Mouse (Mus musculus) ES-E14 (cell line): ENCODE data around the gene Plxnd1. TPM values are rescaled to one million over a fixed set of nuclear protein-coding genes. Genes with fewer than 3 reads are reported as not detected.

Source experiments
- DNase-seq: peaks from one replicate; pipeline ENCODE4 v3.0.0-alpha.2; 2013; ENCODE audit warnings: low read depth, low spot score
- H3K27ac ChIP-seq: 2 replicates; pipeline ENCODE4 v1.5.1; 2012; ENCODE audit warnings: low read depth, mild to moderate bottlenecking, low read length, moderate library complexity, mixed read lengths; ENCODE audit not compliant: poor library complexity, insufficient read depth, severe bottlenecking
- H3K36me3 ChIP-seq: 2 replicates; pipeline ENCODE4 v1.6.1; 2012; ENCODE audit warnings: mild to moderate bottlenecking, low read length, moderate library complexity, mixed read lengths; ENCODE audit not compliant: control insufficient read depth, poor library complexity, insufficient read depth, severe bottlenecking
- H3K4me1 ChIP-seq, 2 experiments: fragments of 150-350 bp in 1 of 2; sonication (generic) in 1 of 2; 2 replicates each; pipeline ENCODE4 v1.6.1; 2012; ENCODE audit warnings: low read length in 2 of 2, mild to moderate bottlenecking in 1 of 2, mixed read lengths in 1 of 2; ENCODE audit not compliant: control insufficient read depth in 2 of 2, insufficient read depth in 2 of 2, poor library complexity in 1 of 2
- H3K4me3 ChIP-seq, 2 experiments: fragments of 150-350 bp in 1 of 2; sonication (generic) in 1 of 2; 2 replicates each; pipeline ENCODE4 v1.5.1; 2012; ENCODE audit warnings: low read length in 2 of 2, low read depth in 1 of 2, mild to moderate bottlenecking in 1 of 2, mixed read lengths in 1 of 2; ENCODE audit not compliant: insufficient read depth in 1 of 2, poor library complexity in 1 of 2, severe bottlenecking in 1 of 2
- H3K9ac ChIP-seq: 2 replicates; pipeline ENCODE4 v1.6.1; 2012; ENCODE audit warnings: low read depth, mild to moderate bottlenecking, low read length, mixed read lengths; ENCODE audit not compliant: poor library complexity, insufficient read depth, severe bottlenecking
- H3K9me3 ChIP-seq: fragments of 150-350 bp; sonication (generic); 2 replicates; pipeline ENCODE4 v1.6.1; 2012; ENCODE audit warnings: low read depth, mild to moderate bottlenecking, low read length; ENCODE audit not compliant: control insufficient read depth, insufficient read depth
- CHD2 ChIP-seq: IDR thresholded peaks from 2 replicates; pipeline ENCODE4 v1.6.1; 2014; ENCODE audit warnings: mild to moderate bottlenecking, low read depth, low read length, inconsistent platforms
- HCFC1 ChIP-seq: IDR thresholded peaks from 2 replicates; pipeline ENCODE4 v1.6.1; 2012; ENCODE audit warnings: low read length, inconsistent platforms, borderline replicate concordance; ENCODE audit not compliant: insufficient read depth
- MAFK ChIP-seq: IDR thresholded peaks from 2 replicates; pipeline ENCODE4 v1.6.1; 2014; ENCODE audit warnings: mild to moderate bottlenecking, low read depth, low read length, inconsistent platforms; ENCODE audit not compliant: insufficient read depth
- ZC3H11A ChIP-seq: IDR thresholded peaks from 2 replicates; pipeline ENCODE4 v1.6.1; 2012; ENCODE audit warnings: low read depth, mild to moderate bottlenecking, inconsistent platforms, low read length, borderline replicate concordance
- ZNF384 ChIP-seq: IDR thresholded peaks from 2 replicates; pipeline ENCODE4 v1.6.1; 2012; ENCODE audit warnings: low read depth, low read length, inconsistent platforms
- in situ Hi-C, 2 experiments: fragments of 600-800 bp; cut with MboI; formaldehyde crosslinking; loops; one replicate each; pipeline ENCODE4 v1.15.1; 2025; ENCODE audit warnings: low sequenced_read_pairs in 2 of 2, inconsistent platforms in 1 of 2; ENCODE audit not compliant: unreplicated experiment in 2 of 2
- total RNA-seq: library from RNA; depleted of rRNA; stranded (reverse); fragments of 300-350 nt; gene quantifications from 2 replicates; pipeline ENCODE4 v1.2.3, GENCODE M21; 2012

Gene Plxnd1
- total RNA-seq, 1 experiment: 8.7 TPM

DNA sequence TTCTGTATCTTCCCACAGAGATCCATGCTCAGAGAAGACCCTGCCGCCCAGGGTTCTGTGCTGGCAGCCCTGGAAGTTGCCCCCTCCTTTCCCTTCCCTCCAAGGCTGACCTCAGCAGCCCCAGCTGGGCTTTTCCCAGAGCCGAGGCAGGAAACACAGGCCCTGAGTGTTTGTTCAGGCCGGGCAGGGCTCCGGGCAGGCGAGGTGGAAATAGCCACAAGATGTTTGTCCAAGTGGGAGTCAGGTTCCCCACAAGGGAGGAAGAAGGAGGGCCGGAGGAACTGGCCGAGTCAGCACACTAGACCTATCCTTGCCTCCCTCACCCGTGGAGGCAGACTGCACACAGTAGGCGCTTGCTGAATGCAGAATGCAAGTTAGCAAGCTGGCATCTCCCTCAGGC, 11.9 kb upstream of the Plxnd1 start:
- in situ Hi-C loops: loop anchor here in 1 of 2 experiments (5.0 kb wide), 1 partner anchor 114 kb away; no protein-coding TSS in a partner anchor
- H3K4me3 ChIP-seq: no peak overlapping the region
- H3K36me3 ChIP-seq: no peaks in the 10 kb centered on the region
- H3K9ac ChIP-seq: no peak overlapping the region
- TF ChIP-seq HCFC1 (no peak), MAFK (no peak), ZC3H11A (no peak)
- H3K4me1 ChIP-seq: peaks cover 0 to 14% of the 10 kb centered on the region in 2 experiments; a peak in 1 of 4 replicates
- DNase-seq: no peak
- no peaks in the 10 kb centered on the region for H3K9me3 ChIP-seq
- no peak overlapping the region for H3K27ac ChIP-seq

DNA sequence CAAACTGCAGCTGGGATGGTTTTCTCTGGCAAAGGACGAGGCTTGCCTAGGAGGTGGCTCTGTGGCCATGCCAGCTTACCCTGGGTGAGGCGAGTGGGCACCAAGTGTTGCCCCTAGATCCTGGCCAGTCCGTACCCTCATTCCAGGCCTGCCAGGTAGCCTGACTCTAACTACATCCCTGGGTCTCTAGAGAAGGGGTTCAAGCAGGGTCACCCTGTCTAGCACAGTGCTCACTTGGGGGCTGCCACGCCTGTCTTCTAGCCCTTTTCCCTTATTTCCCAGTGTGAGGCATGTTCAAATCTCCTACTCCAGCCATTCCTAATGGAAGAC, 11.1 kb upstream of the Plxnd1 start:
- in situ Hi-C loops: loop anchor here in 1 of 2 experiments (5.0 kb wide), 1 partner anchor 114 kb away; no protein-coding TSS in a partner anchor
- Histone ChIP-seq H3K4me1 (peaks cover 0 to 14% of the 10 kb centered on the region in 2 experiments; a peak in 1 of 4 replicates), H3K9ac (no peak overlapping the region), H3K27ac (no peak overlapping the region), H3K36me3 (no peaks in the 10 kb centered on the region), H3K4me3 (no peak overlapping the region), H3K9me3 (no peaks in the 10 kb centered on the region)
- no peak for TF ChIP-seq ZC3H11A
- no peak for TF ChIP-seq HCFC1
- TF ChIP-seq MAFK: no peak
- TF ChIP-seq ZNF384: no peak
- no peak for TF ChIP-seq CHD2
- DNase-seq: no peak

DNA sequence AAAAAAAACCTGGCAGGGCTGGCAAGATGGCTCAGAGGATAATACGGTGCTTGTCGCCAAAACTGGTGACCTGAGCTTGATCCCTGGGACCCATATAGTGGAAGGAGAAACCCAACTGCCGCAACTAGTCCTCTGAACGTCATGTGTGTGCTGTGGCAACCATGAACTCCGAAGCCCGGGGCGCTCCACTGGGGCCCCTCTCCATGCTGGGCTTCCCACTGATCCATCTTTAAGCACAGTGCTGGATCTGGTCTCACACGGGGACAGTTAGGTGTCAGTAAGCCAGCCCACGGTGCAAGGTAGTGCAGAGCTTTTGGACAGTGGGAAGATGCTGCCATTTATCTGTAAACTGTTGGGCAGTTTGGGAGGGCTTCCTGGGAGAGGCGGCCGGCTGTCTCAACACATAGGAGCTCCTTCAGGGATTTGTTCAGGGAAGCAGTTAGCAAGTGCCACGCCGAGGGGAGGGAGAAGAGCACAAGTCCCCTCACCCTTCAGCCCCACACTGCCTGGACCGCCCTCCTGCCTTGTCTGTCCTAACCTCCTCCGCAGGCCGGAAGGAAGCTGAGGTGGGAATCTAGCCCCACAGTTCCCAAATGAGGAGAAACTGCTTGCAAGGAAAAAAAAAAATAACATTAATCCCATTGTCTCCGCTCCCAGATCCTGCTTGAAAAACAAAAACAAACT, 10.6 kb upstream of the Plxnd1 start:
- peaks cover 0 to 14% of the 10 kb centered on the region in 2 experiments; a peak in 1 of 4 replicates for H3K4me1 ChIP-seq
- no peak for DNase-seq

DNA sequence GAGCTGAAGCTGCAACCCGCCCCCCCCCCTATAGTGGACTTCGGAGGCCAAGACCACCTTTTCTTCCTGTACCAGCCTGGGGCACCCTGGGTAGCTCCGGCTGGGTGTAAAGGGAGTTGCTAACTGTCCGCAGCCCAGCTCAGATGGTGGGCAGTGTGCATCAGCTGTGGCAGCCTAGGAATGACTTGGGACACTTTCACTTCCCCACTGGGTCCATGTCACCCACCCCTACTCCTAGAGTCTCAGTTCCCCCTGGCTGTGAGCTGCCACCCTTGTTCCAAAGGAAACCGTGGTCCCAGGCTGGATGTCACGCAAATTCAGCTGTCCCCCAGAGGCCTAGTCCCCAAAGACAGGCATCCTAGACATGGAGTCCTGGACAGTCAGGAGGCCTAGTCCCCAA, 9.9 kb upstream of the Plxnd1 start:
- peaks cover 0 to 14% of the 10 kb centered on the region in 2 experiments; a peak in 1 of 4 replicates for H3K4me1 ChIP-seq
- H3K36me3 ChIP-seq: no peaks in the 10 kb centered on the region
- no peak overlapping the region for H3K9ac ChIP-seq
- in situ Hi-C loops: loop anchor here in 1 of 2 experiments (5.0 kb wide), 1 partner anchor 112 kb away; no protein-coding TSS in a partner anchor
- no peak overlapping the region for H3K27ac ChIP-seq
- TF ChIP-seq CHD2 (no peak), ZNF384 (no peak), HCFC1 (no peak)
- no peak for DNase-seq
- no peak overlapping the region for H3K4me3 ChIP-seq
- no peaks in the 10 kb centered on the region for H3K9me3 ChIP-seq

More for the DNA sequence above, 10.6 kb upstream of the Plxnd1 start:
- Histone ChIP-seq H3K36me3 (no peaks in the 10 kb centered on the region), H3K9ac (no peak overlapping the region), H3K27ac (no peak overlapping the region), H3K4me3 (no peak overlapping the region), H3K9me3 (no peaks in the 10 kb centered on the region)
- no peak for TF ChIP-seq MAFK
- in situ Hi-C loops: loop anchor here in 1 of 2 experiments (5.0 kb wide), 1 partner anchor 113 kb away; no protein-coding TSS in a partner anchor

DNA sequence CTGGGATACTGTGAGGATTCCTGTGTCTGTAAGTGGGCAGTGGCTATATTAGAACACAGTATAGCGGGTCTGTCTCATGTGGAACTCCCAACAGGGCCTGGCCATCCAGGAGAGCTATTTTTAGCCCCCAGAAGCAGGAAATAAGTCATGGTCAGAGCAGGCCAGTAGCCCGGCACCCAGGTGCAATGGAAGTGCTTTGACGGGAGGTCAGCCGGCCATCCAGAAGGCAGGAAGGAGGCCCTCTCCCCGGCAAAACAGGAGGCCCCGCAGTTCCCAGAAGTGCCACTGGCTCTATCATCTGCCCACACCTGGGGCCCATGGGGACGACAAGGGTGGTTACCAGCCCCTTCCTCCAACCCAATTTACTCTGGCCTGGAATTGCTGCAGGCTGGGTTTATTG, 9.3 kb upstream of the Plxnd1 start:
- Histone ChIP-seq H3K4me1 (peaks cover 1 to 13% of the 10 kb centered on the region in 2 experiments; a peak in 1 of 4 replicates), H3K36me3 (no peaks in the 10 kb centered on the region), H3K9me3 (no peaks in the 10 kb centered on the region), H3K9ac (no peak overlapping the region), H3K4me3 (no peak overlapping the region), H3K27ac (no peak overlapping the region)
- in situ Hi-C loops: no loop called here
- no peak for DNase-seq
- TF ChIP-seq MAFK (no peak), ZC3H11A (no peak), ZNF384 (no peak), HCFC1 (no peak), CHD2 (no peak)
